Mouse (Mus musculus) urinary bladder, adult 18-20 months (tissue): ENCODE results near the gene Rgs2.

ENCODE experiments used
- DNase-seq, 2 experiments: peaks; one replicate each; pipeline ENCODE4 v3.0.0; 2022; ENCODE audit warnings: low spot score in 2 of 2, mixed read lengths in 2 of 2

The Rgs2 gene

GRCm38 (mm10) chr1:144003904-144004740 is at the start of gene Rgs2:
Gene Rgs2, minus strand, starts transcription at chr1:144004161.
- peak; percentile 93 for DNase-seq

- DNase-seq = no peak
Measured at GRCm38 (mm10) chr1:144053401-144053800, 49.4 kb upstream of the Rgs2 start.

GRCm38 (mm10) chr1:144041826-144042225 is 37.9 kb upstream of the Rgs2 start:
- DNase-seq = no peak

- DNase-seq = no peak
Measured at GRCm38 (mm10) chr1:144033498-144033897, 29.5 kb upstream of the Rgs2 start.

- peak in 1 of 2 experiments; percentile 2 for DNase-seq
Measured at GRCm38 (mm10) chr1:144030499-144030898, 26.5 kb upstream of the Rgs2 start.

GRCm38 (mm10) chr1:144029679-144030078 is 25.7 kb upstream of the Rgs2 start:
- DNase-seq = no peak

GRCm38 (mm10) chr1:144018417-144018958 is 14.5 kb upstream of the Rgs2 start:
- no peak for DNase-seq

- DNase-seq = no peak
Measured at GRCm38 (mm10) chr1:144013913-144014312, 10.0 kb upstream of the Rgs2 start.

GRCm38 (mm10) chr1:144007341-144007740 is 3.4 kb upstream of the Rgs2 start:
- no peak for DNase-seq

- DNase-seq = peak; percentile 21 to 58
Measured at GRCm38 (mm10) chr1:144006542-144006941, 2.6 kb upstream of the Rgs2 start.

GRCm38 (mm10) chr1:144005648-144006047 is 1.7 kb upstream of the Rgs2 start:
- DNase-seq = no peak

- DNase-seq = no peak
Measured at GRCm38 (mm10) chr1:144004741-144005140, 780 bp upstream of the Rgs2 start.

GRCm38 (mm10) chr1:144003416-144003815 is 545 bp downstream of the Rgs2 start:
- DNase-seq = peak in 1 of 2 experiments; percentile 12

GRCm38 (mm10) chr1:144002715-144003066 is 1.3 kb downstream of the Rgs2 start:
- no peak for DNase-seq

- no peak for DNase-seq
Measured at GRCm38 (mm10) chr1:144002036-144002714, 1.8 kb downstream of the Rgs2 start.

GRCm38 (mm10) chr1:144000246-144000645 is 3.7 kb downstream of the Rgs2 start:
- DNase-seq = no peak

GRCm38 (mm10) chr1:143999371-143999920 is 4.5 kb downstream of the Rgs2 start:
- DNase-seq = no peak

- DNase-seq = no peak
Measured at GRCm38 (mm10) chr1:143993026-143993425, 10.9 kb downstream of the Rgs2 start.

- no peak for DNase-seq
Measured at GRCm38 (mm10) chr1:143992528-143992927, 11.4 kb downstream of the Rgs2 start.

GRCm38 (mm10) chr1:143990263-143990662 is 13.7 kb downstream of the Rgs2 start:
- DNase-seq = no peak

GRCm38 (mm10) chr1:143989773-143990172 is 14.2 kb downstream of the Rgs2 start:
- no peak for DNase-seq

GRCm38 (mm10) chr1:143988756-143989155 is 15.2 kb downstream of the Rgs2 start:
- no peak for DNase-seq
